Mouse (Mus musculus) heart, adult 2 months (tissue): ENCODE data around the gene 2310033P09Rik.
A peak's percentile ranks its signal among the peaks of the same experiment; 100 is the strongest.

ENCODE experiments used
- CTCF ChIP-seq: fragments of 200-600 bp; IDR thresholded peaks from 2 replicates; pipeline ENCODE4 v1.8.1; 2022; ENCODE audit warnings: antibody characterized with exemption, mild to moderate bottlenecking, moderate library complexity
- POLR2A ChIP-seq: fragments of 200-500 bp; IDR thresholded peaks from 2 replicates; pipeline ENCODE4 v1.6.1; 2011; ENCODE audit warnings: mild to moderate bottlenecking, low read depth, low read length, control low read depth; ENCODE audit not compliant: insufficient read depth

DNA sequence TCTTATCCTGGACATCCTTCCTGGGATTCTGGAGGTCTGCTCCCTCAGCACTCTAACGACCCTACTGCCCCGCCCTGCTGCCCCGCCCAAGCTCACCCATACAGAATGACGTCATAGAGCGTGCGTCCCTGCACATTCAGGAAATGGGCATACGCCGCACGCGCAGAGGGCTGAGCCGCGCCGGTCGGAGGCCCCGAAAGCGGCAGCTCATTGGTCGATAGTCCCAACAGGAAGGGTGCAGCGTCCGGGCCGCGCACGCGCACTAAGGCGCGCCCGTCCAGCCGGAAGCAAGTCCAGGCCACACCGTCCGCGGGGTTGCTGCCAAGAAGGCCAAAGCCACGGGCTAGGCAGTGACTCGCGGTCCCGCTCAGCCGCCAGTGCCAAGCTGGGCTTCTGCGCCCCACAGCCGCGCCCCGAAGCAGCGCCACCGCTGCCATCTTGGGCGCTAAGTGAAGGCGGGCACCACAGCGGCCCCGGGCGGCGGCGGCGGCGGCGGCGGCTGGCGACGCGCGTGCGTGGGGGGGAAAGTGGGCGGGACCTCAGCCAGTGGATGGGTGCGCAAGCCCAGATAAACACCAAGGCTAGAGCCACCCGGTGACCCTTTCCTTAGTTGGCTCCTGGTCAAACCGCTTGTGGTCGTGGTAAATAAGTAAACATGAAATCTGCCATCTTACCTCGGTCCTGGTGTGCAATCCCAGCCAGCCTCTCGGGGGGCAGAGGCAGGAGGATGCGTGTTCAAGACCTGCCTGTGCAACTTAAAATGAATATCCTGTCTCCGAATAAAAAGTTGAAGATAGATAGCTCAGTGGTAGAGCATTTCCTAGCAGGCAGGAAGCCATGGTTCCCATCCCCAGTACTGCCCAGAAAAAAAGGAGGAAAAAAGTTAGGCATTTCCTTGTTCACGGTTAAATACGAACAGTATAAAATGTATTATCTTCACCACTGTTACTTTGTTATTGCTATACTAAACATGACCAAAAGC lies 44.6 kb upstream of the 2310033P09Rik start, which contains the start of gene Iba57:
- TF ChIP-seq POLR2A = peak; percentile 78
- TF ChIP-seq CTCF = peak; percentile 61
